Mouse (Mus musculus) kidney, adult 2 months (tissue): Measurements from ENCODE around the gene Rasgef1a. TPM values are rescaled to one million over a fixed set of nuclear protein-coding genes. Genes with fewer than 3 reads are reported as not detected.

ENCODE experiments used
- DNase-seq: peaks from one replicate; pipeline ENCODE4 v3.0.0; 2021
- H3K27ac ChIP-seq: fragments of 200-500 bp; 2 replicates; pipeline ENCODE4 v1.5.1; 2012; ENCODE audit warnings: low read depth, low read length, control low read depth, inconsistent platforms; ENCODE audit not compliant: insufficient read depth
- H3K27me3 ChIP-seq: fragments of 200-500 bp; replicated peaks from 2 replicates; pipeline ENCODE4 v1.6.1; 2012; ENCODE audit warnings: mild to moderate bottlenecking, moderate library complexity, low read length, inconsistent platforms; ENCODE audit not compliant: control insufficient read depth, insufficient read depth
- H3K36me3 ChIP-seq: fragments of 200-500 bp; 2 replicates; pipeline ENCODE4 v1.6.1; 2012; ENCODE audit warnings: mild to moderate bottlenecking, moderate library complexity, low read length, inconsistent platforms; ENCODE audit not compliant: control insufficient read depth, insufficient read depth
- H3K4me1 ChIP-seq: fragments of 200-500 bp; 2 replicates; pipeline ENCODE4 v1.6.1; 2011; ENCODE audit warnings: low read length; ENCODE audit not compliant: control insufficient read depth, insufficient read depth
- H3K4me3 ChIP-seq: fragments of 200-500 bp; 2 replicates; pipeline ENCODE4 v1.5.1; 2011; ENCODE audit warnings: mild to moderate bottlenecking, low read depth, low read length, control low read depth; ENCODE audit not compliant: insufficient read depth
- CTCF ChIP-seq: fragments of 200-500 bp; conservative IDR thresholded peaks from 2 replicates; pipeline ENCODE4 v1.5.1; 2011; ENCODE audit warnings: low read depth, mild to moderate bottlenecking, control low read depth, low read length, moderate library complexity, mixed read lengths; ENCODE audit not compliant: insufficient read depth, insufficient read length
- POLR2A ChIP-seq: fragments of 200-500 bp; IDR thresholded peaks from one replicate; pipeline ENCODE4 v1.6.1; 2011; ENCODE audit warnings: low read depth, low read length, control low read depth
- WGBS: fragments of 180-500 bp; shearing (Covaris S2); methylation state at CpG from one replicate; pipeline ENCODE4 v1.1.7; 2018; 5-methylcytosine and 5-hydroxymethylcytosine counted together
- polyA plus RNA-seq: library from polyadenylated mRNA; depleted of rRNA; stranded (reverse); fragments of >200 nt; gene quantifications from 2 replicates; pipeline ENCODE4 v1.2.3, GENCODE M21; 2012; rRNA removed

Gene Rasgef1a
- 0.36 and 0.52 TPM in 2 replicates for polyA plus RNA-seq

- H3K4me1 ChIP-seq = no peaks in the 10 kb centered on the region
- DNase-seq = no peak
These were observed at the start of gene Rasgef1a for GRCm38 (mm10) chr6:118010756-118011615. Rasgef1a (plus strand) TSS chr6:118011438.

GRCm38 (mm10) chr6:117963201-117963600, 48.0 kb upstream of the Rasgef1a start:
- no peaks in the 10 kb centered on the region for H3K27me3 ChIP-seq
- H3K4me3 ChIP-seq = no peak overlapping the region
- H3K36me3 ChIP-seq = no peaks in the 10 kb centered on the region
- no peak for DNase-seq
- TF ChIP-seq CTCF (no peak), POLR2A (no peak)
- 82% methylated on average over 3 of the region's 3 CpGs for WGBS
- no peak overlapping the region for H3K27ac ChIP-seq
- no peaks in the 10 kb centered on the region for H3K4me1 ChIP-seq

More at GRCm38 (mm10) chr6:118010756-118011615, at the start of gene Rasgef1a:
- TF ChIP-seq CTCF (no peak), POLR2A (no peak)
- no peak within 1 kb of the TSS for H3K27ac ChIP-seq
- H3K27me3 ChIP-seq = peaks cover 1% of the 10 kb centered on the region; the same call in 1 of the 2 replicates
- H3K36me3 ChIP-seq = no peaks in the 10 kb centered on the region
- WGBS = 16% methylated on average over 67 of the region's 70 CpGs
- H3K4me3 ChIP-seq = no peak within 1 kb of the TSS

- Histone ChIP-seq H3K36me3 (no peaks in the 10 kb centered on the region), H3K4me3 (no peak overlapping the region), H3K27ac (no peak overlapping the region), H3K27me3 (no peaks in the 10 kb centered on the region), H3K4me1 (no peaks in the 10 kb centered on the region)
- WGBS = 11% methylated on average over 9 of the region's 9 CpGs
- no peak for TF ChIP-seq POLR2A
- TF ChIP-seq CTCF = peak; percentile 58; the same call in 1 of the 2 replicates
- peak; percentile 22 for DNase-seq
These were observed 44.5 kb upstream of the Rasgef1a start for GRCm38 (mm10) chr6:117966729-117967128.

GRCm38 (mm10) chr6:117987173-117987572, 24.1 kb upstream of the Rasgef1a start:
- WGBS = 62% methylated on average over 5 of the region's 5 CpGs

GRCm38 (mm10) chr6:117989209-117989608, 22.0 kb upstream of the Rasgef1a start:
- Histone ChIP-seq H3K27me3 (no peaks in the 10 kb centered on the region), H3K36me3 (no peaks in the 10 kb centered on the region), H3K27ac (no peak overlapping the region), H3K4me1 (no peaks in the 10 kb centered on the region), H3K4me3 (no peak overlapping the region)
- TF ChIP-seq CTCF = no peak
- no peak for TF ChIP-seq POLR2A
- DNase-seq = no peak
- WGBS = 88% methylated on average over 7 of the region's 7 CpGs

More at GRCm38 (mm10) chr6:117987173-117987572, 24.1 kb upstream of the Rasgef1a start:
- Histone ChIP-seq H3K36me3 (no peaks in the 10 kb centered on the region), H3K27me3 (no peaks in the 10 kb centered on the region; the same call in 1 of the 2 replicates), H3K27ac (no peak overlapping the region), H3K4me1 (no peaks in the 10 kb centered on the region), H3K4me3 (no peak overlapping the region)
- TF ChIP-seq CTCF (no peak), POLR2A (no peak)
- DNase-seq = no peak

GRCm38 (mm10) chr6:117990649-117991048, 20.6 kb upstream of the Rasgef1a start:
- H3K27me3 ChIP-seq = no peaks in the 10 kb centered on the region
- WGBS = 67% methylated on average over 8 of the region's 8 CpGs
- H3K27ac ChIP-seq = no peak overlapping the region
- no peak for DNase-seq
- no peak overlapping the region for H3K4me3 ChIP-seq
- TF ChIP-seq POLR2A (no peak), CTCF (no peak)
- no peaks in the 10 kb centered on the region for H3K36me3 ChIP-seq
- no peaks in the 10 kb centered on the region for H3K4me1 ChIP-seq

- WGBS = 78% methylated on average over 7 of the region's 7 CpGs
- no peaks in the 10 kb centered on the region for H3K4me1 ChIP-seq
- H3K27me3 ChIP-seq = no peaks in the 10 kb centered on the region
- no peak for TF ChIP-seq CTCF
- no peak for TF ChIP-seq POLR2A
- DNase-seq = no peak
- no peak overlapping the region for H3K4me3 ChIP-seq
- no peak overlapping the region for H3K27ac ChIP-seq
- H3K36me3 ChIP-seq = no peaks in the 10 kb centered on the region
These were observed 19.9 kb upstream of the Rasgef1a start for GRCm38 (mm10) chr6:117991297-117991696.
